Mouse (Mus musculus): ENCODE measurements around the gene Slc30a3. TPM values are rescaled to one million over a fixed set of nuclear protein-coding genes. Genes with fewer than 3 reads are reported as not detected.
A peak's percentile ranks its signal among the peaks of the same experiment; 100 is the strongest.

Gene Slc30a3
- 1.6 and 1.9 TPM in 2 replicates for polyA plus RNA-seq (2015; fragmentation: Nextera tagmentation; extraction: Ambion mirVana)

- 94% methylated on average over 18 of the region's 18 CpGs for WGBS
- Histone ChIP-seq H3K4me1 (replicated peaks; ENCODE audit: control insufficient read depth, insufficient read depth, low read length) (no peaks in the 10 kb centered on the region), H3K4me2 (ENCODE audit: low read length) (no peak within 1 kb of the TSS), H3K4me3 (replicated peaks; ENCODE audit: low read length) (no peak within 1 kb of the TSS), H3K27ac (ENCODE audit: low read length) (no peak within 1 kb of the TSS), H3K27me3 (replicated peaks; ENCODE audit: control insufficient read depth, insufficient read depth, low read length) (no peaks in the 10 kb centered on the region), H3K9ac (replicated peaks; ENCODE audit: low read depth, low read length) (no peak within 1 kb of the TSS), H3K9me3 (ENCODE audit: control insufficient read depth, low read length) (no peaks in the 10 kb centered on the region), H3K36me3 (ENCODE audit: control insufficient read depth, insufficient read depth) (no peaks in the 10 kb centered on the region)
- no peak for ATAC-seq
Observed at GRCm38 (mm10) chr5:31108000-31108490, at the start of gene Slc30a3. Slc30a3 (minus strand) TSS chr5:31108237.

- Histone ChIP-seq H3K9me3 (ENCODE audit: control insufficient read depth, low read length) (no peaks in the 10 kb centered on the region), H3K27ac (ENCODE audit: low read length) (peak within 1 kb of the TSS; percentile 43; the same call in 1 of the 2 replicates), H3K4me2 (ENCODE audit: low read length) (peak within 1 kb of the TSS; percentile 91), H3K4me1 (replicated peaks; ENCODE audit: control insufficient read depth, insufficient read depth, low read length) (peaks cover 14% of the 10 kb centered on the region), H3K9ac (replicated peaks; ENCODE audit: low read depth, low read length) (peak within 1 kb of the TSS; percentile 77), H3K36me3 (ENCODE audit: control insufficient read depth, insufficient read depth) (peaks cover 19% of the 10 kb centered on the region), H3K27me3 (replicated peaks; ENCODE audit: control insufficient read depth, insufficient read depth, low read length) (no peaks in the 10 kb centered on the region), H3K4me3 (replicated peaks; ENCODE audit: low read length) (peak within 1 kb of the TSS; percentile 75)
- ATAC-seq = peak; percentile 95
- 0% methylated on average over 19 of the region's 19 CpGs for WGBS
Observed at GRCm38 (mm10) chr5:31154152-31154553, 46.1 kb upstream of the Slc30a3 start, which contains the start of gene Mpv17. Mpv17 (minus strand) TSS chr5:31154251.

GRCm38 (mm10) chr5:31153516-31154151 lies 45.6 kb upstream of the Slc30a3 start:
- Histone ChIP-seq H3K27me3 (replicated peaks; ENCODE audit: control insufficient read depth, insufficient read depth, low read length) (no peaks in the 10 kb centered on the region), H3K9ac (replicated peaks; ENCODE audit: low read depth, low read length) (peak overlapping the region; percentile 77), H3K9me3 (ENCODE audit: control insufficient read depth, low read length) (no peaks in the 10 kb centered on the region), H3K4me2 (ENCODE audit: low read length) (peak overlapping the region; percentile 91), H3K36me3 (ENCODE audit: control insufficient read depth, insufficient read depth) (peaks cover 15% of the 10 kb centered on the region), H3K4me1 (replicated peaks; ENCODE audit: control insufficient read depth, insufficient read depth, low read length) (peaks cover 14% of the 10 kb centered on the region), H3K27ac (ENCODE audit: low read length) (peak overlapping the region; percentile 26; the same call in 1 of the 2 replicates), H3K4me3 (replicated peaks; ENCODE audit: low read length) (peak overlapping the region; percentile 75)
- WGBS = 32% methylated on average over 6 of the region's 6 CpGs
- peak; percentile 32 for ATAC-seq

- WGBS = 88% methylated on average over 3 of the region's 3 CpGs
- H3K9ac ChIP-seq (replicated peaks; ENCODE audit: low read depth, low read length) = no peak overlapping the region
- no peaks in the 10 kb centered on the region for H3K9me3 ChIP-seq (ENCODE audit: control insufficient read depth, low read length)
- H3K4me1 ChIP-seq (replicated peaks; ENCODE audit: control insufficient read depth, insufficient read depth, low read length) = peaks cover 14% of the 10 kb centered on the region
- H3K4me3 ChIP-seq (replicated peaks; ENCODE audit: low read length) = no peak overlapping the region
- H3K4me2 ChIP-seq (ENCODE audit: low read length) = no peak overlapping the region
- no peaks in the 10 kb centered on the region for H3K36me3 ChIP-seq (ENCODE audit: control insufficient read depth, insufficient read depth)
- no peaks in the 10 kb centered on the region for H3K27me3 ChIP-seq (replicated peaks; ENCODE audit: control insufficient read depth, insufficient read depth, low read length)
- ATAC-seq = no peak
- no peak overlapping the region for H3K27ac ChIP-seq (ENCODE audit: low read length)
Observed at GRCm38 (mm10) chr5:31151746-31152145, 43.7 kb upstream of the Slc30a3 start.

- 65% methylated on average over 4 of the region's 4 CpGs for WGBS
- H3K4me3 ChIP-seq (replicated peaks; ENCODE audit: low read length) = no peak overlapping the region
Observed at GRCm38 (mm10) chr5:31149781-31150180, 41.7 kb upstream of the Slc30a3 start.

GRCm38 (mm10) chr5:31138968-31139425 lies 31.0 kb upstream of the Slc30a3 start:
- no peaks in the 10 kb centered on the region for H3K36me3 ChIP-seq (ENCODE audit: control insufficient read depth, insufficient read depth)
- peaks cover 18% of the 10 kb centered on the region for H3K4me1 ChIP-seq (replicated peaks; ENCODE audit: control insufficient read depth, insufficient read depth, low read length)
- peaks cover 51% of the 10 kb centered on the region for H3K27me3 ChIP-seq (replicated peaks; ENCODE audit: control insufficient read depth, insufficient read depth, low read length)
- H3K4me3 ChIP-seq (replicated peaks; ENCODE audit: low read length) = no peak overlapping the region
- no peak for ATAC-seq
- no peak overlapping the region for H3K27ac ChIP-seq (ENCODE audit: low read length)
- no peak overlapping the region for H3K4me2 ChIP-seq (ENCODE audit: low read length)
- WGBS = 13% methylated on average over 9 of the region's 9 CpGs
- H3K9ac ChIP-seq (replicated peaks; ENCODE audit: low read depth, low read length) = no peak overlapping the region
- no peaks in the 10 kb centered on the region for H3K9me3 ChIP-seq (ENCODE audit: control insufficient read depth, low read length)

More at GRCm38 (mm10) chr5:31149781-31150180, 41.7 kb upstream of the Slc30a3 start:
- Histone ChIP-seq H3K9ac (replicated peaks; ENCODE audit: low read depth, low read length) (no peak overlapping the region), H3K9me3 (ENCODE audit: control insufficient read depth, low read length) (no peaks in the 10 kb centered on the region), H3K4me2 (ENCODE audit: low read length) (no peak overlapping the region), H3K4me1 (replicated peaks; ENCODE audit: control insufficient read depth, insufficient read depth, low read length) (peaks cover 12% of the 10 kb centered on the region), H3K27me3 (replicated peaks; ENCODE audit: control insufficient read depth, insufficient read depth, low read length) (no peaks in the 10 kb centered on the region), H3K36me3 (ENCODE audit: control insufficient read depth, insufficient read depth) (no peaks in the 10 kb centered on the region), H3K27ac (ENCODE audit: low read length) (no peak overlapping the region)
- ATAC-seq = no peak

GRCm38 (mm10) chr5:31138241-31138967 lies 30.4 kb upstream of the Slc30a3 start, which contains the start of gene Ucn:
Ucn (minus strand) TSS chr5:31138829.
- peaks cover 52% of the 10 kb centered on the region for H3K27me3 ChIP-seq (replicated peaks; ENCODE audit: control insufficient read depth, insufficient read depth, low read length)
- under 1% methylated on average over 52 of the region's 52 CpGs for WGBS
- H3K4me2 ChIP-seq (ENCODE audit: low read length) = peak within 1 kb of the TSS; percentile 51
- H3K9ac ChIP-seq (replicated peaks; ENCODE audit: low read depth, low read length) = 0 out of 2 replicates have a peak within 1 kb of the TSS, but pooled peaks have one; percentile 22
- H3K9me3 ChIP-seq (ENCODE audit: control insufficient read depth, low read length) = no peaks in the 10 kb centered on the region
- no peaks in the 10 kb centered on the region for H3K36me3 ChIP-seq (ENCODE audit: control insufficient read depth, insufficient read depth)
- H3K4me1 ChIP-seq (replicated peaks; ENCODE audit: control insufficient read depth, insufficient read depth, low read length) = peaks cover 18% of the 10 kb centered on the region
- no peak within 1 kb of the TSS for H3K27ac ChIP-seq (ENCODE audit: low read length)
- H3K4me3 ChIP-seq (replicated peaks; ENCODE audit: low read length) = peak within 1 kb of the TSS; percentile 30
- ATAC-seq = no peak

GRCm38 (mm10) chr5:31137658-31138057 lies 29.6 kb upstream of the Slc30a3 start:
- no peak for ATAC-seq
- H3K4me1 ChIP-seq (replicated peaks; ENCODE audit: control insufficient read depth, insufficient read depth, low read length) = peaks cover 18% of the 10 kb centered on the region
- no peaks in the 10 kb centered on the region for H3K9me3 ChIP-seq (ENCODE audit: control insufficient read depth, low read length)
- H3K4me2 ChIP-seq (ENCODE audit: low read length) = peak overlapping the region; percentile 51
- H3K27ac ChIP-seq (ENCODE audit: low read length) = no peak overlapping the region
- peaks cover 54% of the 10 kb centered on the region for H3K27me3 ChIP-seq (replicated peaks; ENCODE audit: control insufficient read depth, insufficient read depth, low read length)
- H3K9ac ChIP-seq (replicated peaks; ENCODE audit: low read depth, low read length) = no peak overlapping the region
- 2% methylated on average over 13 of the region's 13 CpGs for WGBS
- no peaks in the 10 kb centered on the region for H3K36me3 ChIP-seq (ENCODE audit: control insufficient read depth, insufficient read depth)
- peak overlapping the region; percentile 30 for H3K4me3 ChIP-seq (replicated peaks; ENCODE audit: low read length)
